Mouse (Mus musculus): ENCODE results near the gene Ip6k2.

- TF ChIP-seq CTCF (IDR thresholded peaks at IDR 0.05; ENCODE audit: insufficient read depth, low read length) (no peak), POLR2A (IDR thresholded peaks at IDR 0.05; ENCODE audit: borderline replicate concordance, extremely low read depth, low read depth, low read length) (no peak)
These were observed 22.2 kb downstream of the Ip6k2 start for GRCm38 (mm10) chr9:108805768-108806167.

Measured in lung, adult 2 months (tissue).